Mouse (Mus musculus) CH12.LX (cell line): ENCODE data around the gene Ube2e3. TPM values are rescaled to one million over a fixed set of nuclear protein-coding genes. Genes with fewer than 3 reads are reported as not detected.

Source experiments
- DNase-seq: peaks from one replicate; pipeline ENCODE4 v3.0.0-alpha.2; 2013; ENCODE audit errors: extremely low read depth
- H3K27ac ChIP-seq: 2 replicates; pipeline ENCODE4 v1.5.1; 2012; ENCODE audit warnings: low read depth, mild to moderate bottlenecking, control low read depth, moderate library complexity; ENCODE audit not compliant: insufficient read depth
- H3K27me3 ChIP-seq: replicated peaks from 2 replicates; pipeline ENCODE3; 2012; ENCODE audit warnings: inconsistent platforms
- H3K36me3 ChIP-seq, 2 experiments: replicated peaks in 1 of 2; 2 replicates each; pipeline versions ENCODE3 to v1.6.1; 2012; ENCODE audit warnings: inconsistent platforms in 1 of 2, low read length in 1 of 2, mild to moderate bottlenecking in 1 of 2, mixed read lengths in 1 of 2, moderate library complexity in 1 of 2; ENCODE audit not compliant: control insufficient read depth in 1 of 2, insufficient read depth in 1 of 2
- H3K4me1 ChIP-seq, 2 experiments: 2 replicates each; pipeline ENCODE4 v1.6.1; 2012; ENCODE audit warnings: inconsistent platforms in 1 of 2, moderate library complexity in 1 of 2; ENCODE audit not compliant: insufficient read depth in 2 of 2, control insufficient read depth in 1 of 2
- H3K4me2 ChIP-seq: 2 replicates; pipeline ENCODE4 v1.6.1; 2012; ENCODE audit warnings: low read depth, mild to moderate bottlenecking, control low read depth; ENCODE audit not compliant: poor library complexity, insufficient read depth, severe bottlenecking
- H3K4me3 ChIP-seq, 3 experiments: fragments of 150-350 bp in 1 of 3; sonication (generic) in 1 of 3; replicated peaks in 1 of 3; 2 replicates each; pipeline versions ENCODE3 to v1.5.1; 2011 to 2012; ENCODE audit warnings: low read depth in 2 of 3, low read length in 2 of 3, mild to moderate bottlenecking in 2 of 3, moderate library complexity in 2 of 3, control low read depth in 1 of 3, improper control_type of control experiment in 1 of 3, inconsistent platforms in 1 of 3, mixed read lengths in 1 of 3; ENCODE audit not compliant: poor library complexity in 1 of 3
- H3K79me2 ChIP-seq: replicated peaks from 2 replicates; pipeline ENCODE4 v1.6.1; 2012; ENCODE audit warnings: mild to moderate bottlenecking, moderate library complexity; ENCODE audit not compliant: control insufficient read depth, poor library complexity, insufficient read depth, severe bottlenecking; ENCODE audit errors: extremely low read depth
- H3K9ac ChIP-seq: 2 replicates; pipeline ENCODE4 v1.6.1; 2012; ENCODE audit warnings: low read depth, mild to moderate bottlenecking, control low read depth, moderate library complexity; ENCODE audit not compliant: insufficient read depth
- H3K9me3 ChIP-seq: replicated peaks from 2 replicates; pipeline ENCODE3; 2012; ENCODE audit warnings: low read length, inconsistent platforms, mixed read lengths
- CHD1 ChIP-seq: IDR thresholded peaks from 2 replicates; pipeline ENCODE4 v1.6.1; 2012; ENCODE audit warnings: low read depth, low read length, improper control_type of control experiment, inconsistent platforms
- CHD2 ChIP-seq: IDR thresholded peaks from 2 replicates; pipeline ENCODE4 v1.6.1; 2011; ENCODE audit warnings: low read length, improper control_type of control experiment
- E2F4 ChIP-seq: IDR thresholded peaks from 2 replicates; pipeline ENCODE4 v1.6.1; 2011; ENCODE audit warnings: low read depth, low read length, improper control_type of control experiment; ENCODE audit not compliant: insufficient replicate concordance
- ELF1 ChIP-seq: IDR thresholded peaks from 2 replicates; pipeline ENCODE4 v1.6.1; 2014; ENCODE audit warnings: low read depth, mild to moderate bottlenecking, inconsistent platforms, low read length, improper control_type of control experiment
- ETS1 ChIP-seq: conservative IDR thresholded peaks from 2 replicates; pipeline ENCODE4 v1.6.1; 2012; ENCODE audit warnings: low read depth, mild to moderate bottlenecking, inconsistent platforms, low read length, improper control_type of control experiment, moderate library complexity
- HCFC1 ChIP-seq: IDR thresholded peaks from 2 replicates; pipeline ENCODE4 v1.6.1; 2012; ENCODE audit warnings: low read depth, mild to moderate bottlenecking, inconsistent platforms, low read length, improper control_type of control experiment
- JUND ChIP-seq: conservative IDR thresholded peaks from 2 replicates; pipeline ENCODE4 v1.6.1; 2011; ENCODE audit warnings: low read depth, low read length, improper control_type of control experiment
- MAX ChIP-seq: IDR thresholded peaks from 2 replicates; pipeline ENCODE4 v1.6.1; 2011; ENCODE audit warnings: low read length, improper control_type of control experiment
- MAZ ChIP-seq: IDR thresholded peaks from 2 replicates; pipeline ENCODE4 v1.6.1; 2012; ENCODE audit warnings: low read depth, mild to moderate bottlenecking, inconsistent platforms, low read length, improper control_type of control experiment, moderate library complexity
- MEF2A ChIP-seq: IDR thresholded peaks from 2 replicates; pipeline ENCODE4 v1.6.1; 2014; ENCODE audit warnings: low read depth, mild to moderate bottlenecking, inconsistent platforms, low read length, improper control_type of control experiment, borderline replicate concordance
- MYC ChIP-seq: IDR thresholded peaks from 2 replicates; pipeline ENCODE4 v1.6.1; 2011; ENCODE audit warnings: low read depth, mild to moderate bottlenecking, improper control_type of control experiment, low read length
- NELFE ChIP-seq: IDR thresholded peaks from 2 replicates; pipeline ENCODE4 v1.6.1; 2011; ENCODE audit warnings: low read depth, low read length, improper control_type of control experiment
- NRF1 ChIP-seq: IDR thresholded peaks from 2 replicates; pipeline ENCODE4 v1.6.1; 2014; ENCODE audit warnings: low read depth, mild to moderate bottlenecking, inconsistent platforms, low read length, improper control_type of control experiment, moderate library complexity
- PAX5 ChIP-seq: IDR thresholded peaks from 2 replicates; pipeline ENCODE4 v1.6.1; 2012; ENCODE audit warnings: low read length, inconsistent platforms, mixed read lengths
- RAD21 ChIP-seq: IDR thresholded peaks from 2 replicates; pipeline ENCODE4 v1.6.1; 2011; ENCODE audit warnings: low read depth, mild to moderate bottlenecking, low read length, improper control_type of control experiment, moderate library complexity
- SMC3 ChIP-seq: IDR thresholded peaks from 2 replicates; pipeline ENCODE4 v1.6.1; 2011; ENCODE audit warnings: low read depth, low read length, improper control_type of control experiment
- UBTF ChIP-seq: IDR thresholded peaks from 2 replicates; pipeline ENCODE4 v1.6.1; 2012; ENCODE audit warnings: low read depth, mild to moderate bottlenecking, inconsistent platforms, low read length, improper control_type of control experiment, moderate library complexity
- USF2 ChIP-seq: conservative IDR thresholded peaks from 2 replicates; pipeline ENCODE4 v1.6.1; 2011; ENCODE audit warnings: low read depth, low read length, improper control_type of control experiment
- ZC3H11A ChIP-seq: IDR thresholded peaks from 2 replicates; pipeline ENCODE4 v1.6.1; 2012; ENCODE audit warnings: low read depth, mild to moderate bottlenecking, inconsistent platforms, low read length, improper control_type of control experiment
- dilution Hi-C: fragments of 300-500 bp; cut with MboI; formaldehyde crosslinking; loops from 2 replicates; pipeline ENCODE4 v1.14.3; 2020; ENCODE audit warnings: low sequenced_read_pairs; ENCODE audit not compliant: extremely low pct_unique_long_range_greater_than_20kb, extremely low pct_ligation_motif_present
- in situ Hi-C: fragments of 300-500 bp; cut with MboI; formaldehyde crosslinking; loops from 3 replicates; pipeline ENCODE4 v1.14.3; 2019; ENCODE audit warnings: low sequenced_read_pairs, low pct_ligation_motif_present, low pct_unique_long_range_greater_than_20kb, mixed read lengths
- polyA plus RNA-seq: library from polyadenylated mRNA; unstranded; fragments of >175 nt; gene quantifications from 2 replicates; pipeline ENCODE4 v1.2.1, GENCODE M21; 2012; ENCODE audit warnings: low read depth; ENCODE audit not compliant: insufficient read length
- total RNA-seq, 2 experiments: library from RNA; depleted of rRNA; stranded (reverse); fragments of 300-350 nt in 1 of 2; fragments of >200 nt in 1 of 2; gene quantifications; 2 replicates each; pipeline ENCODE4 v1.2.3; 2012 to 2014

The Ube2e3 gene
- total and polyA plus RNA-seq, 3 experiments: 22.1 to 66.4 (median 44.7) TPM

DNA sequence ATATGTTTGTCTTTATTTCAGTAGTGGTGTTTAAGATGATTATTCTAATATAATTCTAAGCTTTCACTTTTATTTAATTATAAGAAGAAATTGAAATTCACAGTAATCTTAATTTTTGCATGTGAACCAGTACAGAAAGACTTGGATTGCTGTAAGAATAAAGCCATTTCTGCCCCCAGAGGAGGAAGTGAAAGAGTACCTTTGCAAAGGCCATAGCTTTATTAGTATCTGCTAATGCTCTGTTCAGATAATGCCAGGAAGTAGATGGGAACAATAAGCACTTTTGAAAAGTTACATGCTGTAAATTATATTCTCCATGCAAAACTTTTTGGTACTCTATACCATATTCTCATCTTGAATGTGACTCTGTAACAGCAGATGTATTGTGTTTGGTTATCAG is 8.1 kb downstream of the Ube2e3 start:
- Histone ChIP-seq H3K27ac (no peak overlapping the region), H3K4me2 (no peak overlapping the region), H3K9ac (no peak overlapping the region), H3K9me3 (no peaks in the 10 kb centered on the region), H3K4me3 (no peak overlapping the region), H3K27me3 (no peaks in the 10 kb centered on the region), H3K4me1 (peaks cover 3 to 45% of the 10 kb centered on the region in 2 experiments; a peak in 3 of 4 replicates), H3K79me2 (peaks cover 8% of the 10 kb centered on the region; the same call in 1 of the 2 replicates), H3K36me3 (peaks cover 0 to 13% of the 10 kb centered on the region in 2 experiments)
- in situ Hi-C loops (no loop called here), dilution Hi-C loops (no loop called here)
- TF ChIP-seq NELFE: no peak
- no peak for TF ChIP-seq MEF2A
- no peak for TF ChIP-seq PAX5
- TF ChIP-seq JUND: no peak
- TF ChIP-seq HCFC1: no peak
- no peak for TF ChIP-seq USF2
- TF ChIP-seq RAD21: no peak
- no peak for TF ChIP-seq CHD1
- no peak for TF ChIP-seq ZC3H11A
- TF ChIP-seq ELF1: no peak
- TF ChIP-seq MYC: no peak
- TF ChIP-seq UBTF: no peak
- no peak for TF ChIP-seq E2F4
- no peak for TF ChIP-seq MAZ
- no peak for DNase-seq

DNA sequence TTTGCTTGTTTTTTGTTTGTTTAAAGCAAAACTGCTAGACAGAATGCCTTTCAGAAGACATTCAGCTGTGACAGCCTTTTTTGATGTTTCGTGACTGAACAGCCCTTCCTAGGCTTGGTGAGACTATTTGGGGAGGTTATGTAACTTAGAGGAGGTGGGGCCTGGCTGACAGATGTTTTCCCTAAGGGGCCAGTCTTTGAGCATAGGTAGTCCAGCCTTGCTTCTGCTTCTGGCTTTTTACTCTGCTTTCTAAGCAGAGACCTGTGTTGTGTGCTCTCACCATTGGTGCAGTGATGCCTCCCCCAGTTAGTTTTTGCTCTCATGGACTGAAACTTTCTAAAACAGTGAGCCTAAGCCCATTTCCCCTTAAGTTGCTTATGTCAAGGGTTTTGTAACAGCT is 14.1 kb downstream of the Ube2e3 start:
- H3K4me2 ChIP-seq: no peak overlapping the region
- H3K4me3 ChIP-seq: no peak overlapping the region
- DNase-seq: no peak
- peaks cover 10% of the 10 kb centered on the region for H3K79me2 ChIP-seq
- no peaks in the 10 kb centered on the region for H3K27me3 ChIP-seq
- dilution Hi-C loops (no loop called here), in situ Hi-C loops (no loop called here)
- H3K9ac ChIP-seq: no peak overlapping the region
- H3K36me3 ChIP-seq: peaks cover 0 to 14% of the 10 kb centered on the region in 2 experiments
- peaks cover 3% of the 10 kb centered on the region for H3K9me3 ChIP-seq
- H3K27ac ChIP-seq: no peak overlapping the region
- H3K4me1 ChIP-seq: peaks cover 4 to 24% of the 10 kb centered on the region in 2 experiments; a peak in 3 of 4 replicates
- TF ChIP-seq MYC (no peak), UBTF (no peak), JUND (no peak), ETS1 (no peak), USF2 (no peak), NRF1 (no peak), ZC3H11A (no peak), CHD2 (no peak), CHD1 (no peak), MAZ (no peak), HCFC1 (no peak), SMC3 (no peak), MAX (no peak)
